Mouse (Mus musculus): ENCODE results near the gene Xkr7.

GRCm38 (mm10) chr2:153052700-153053351 is 21.2 kb downstream of the Xkr7 start:
- TF ChIP-seq POLR2A (IDR thresholded peaks at IDR 0.05; ENCODE audit: extremely low read depth, insufficient read depth, low read length) (no peak), CTCF (IDR thresholded peaks at IDR 0.05; ENCODE audit: low read depth, low read length) (no peak)
